Mouse (Mus musculus): ENCODE results near the gene Igsf10.

Gene Igsf10

GRCm38 (mm10) chr3:59293437-59294199 is 50.6 kb downstream of the Igsf10 start:
- DNase-seq (ENCODE audit: low read depth, low spot score) = no peak

GRCm38 (mm10) chr3:59290551-59290950 is 53.6 kb downstream of the Igsf10 start:
- no peak for DNase-seq (ENCODE audit: low read depth, low spot score)

GRCm38 (mm10) chr3:59278620-59279019 is 65.6 kb downstream of the Igsf10 start:
- no peak for DNase-seq (ENCODE audit: low read depth, low spot score)

- DNase-seq (ENCODE audit: low read depth, low spot score) = no peak
Observed at GRCm38 (mm10) chr3:59278254-59278533, 66.0 kb downstream of the Igsf10 start.

GRCm38 (mm10) chr3:59277502-59278253 is 66.5 kb downstream of the Igsf10 start:
- DNase-seq (ENCODE audit: low read depth, low spot score) = peak; percentile 56

GRCm38 (mm10) chr3:59270811-59271210 is 73.4 kb downstream of the Igsf10 start:
- no peak for DNase-seq (ENCODE audit: low read depth, low spot score)
